8 mouse cellular contexts compared by ENCODE assay signal in genomic region chr8:126735488-126736440, GRCm38 (mm10).
DNase-seq lines count a peak whose midpoint lies in the region; ATAC-seq and TF ChIP-seq lines count a peak whose summit lies in the region.

No protein-coding gene starts in this region.

- DNase-seq in Patski (ENCODE audit: low read depth, low spot score): no peak
- DNase-seq in cerebellum, postnatal 36 days: peak; percentile 70 to 75
- DNase-seq in frontal cortex, postnatal 36 days (ENCODE audit: low spot score in 2 of 2): peak; percentile 51 to 77
- peak; percentile 73 to 82 for DNase-seq in layer of hippocampus, postnatal 36 days
- DNase-seq in lung, postnatal 0 days (ENCODE audit: low spot score): peak; percentile 98
- peak; percentile 82 for DNase-seq in ovary, postnatal 36 days (ENCODE audit: low spot score)
- peak; percentile 70 for DNase-seq in yolk sac, embryonic 10.5 days (ENCODE audit: low spot score)

- 32% methylated on average over 25 of the region's 25 CpGs for WGBS in hindbrain, embryonic 12.5 days
- 18% methylated on average over 23 of the region's 25 CpGs for WGBS in lung, postnatal 0 days

- peak overlapping the region; percentile 32; the same call in 1 of the 2 replicates for H3K9ac ChIP-seq in hindbrain, embryonic 12.5 days
- 0 out of 2 replicates have a peak overlapping the region, but pooled peaks have one; percentile 32 for H3K9ac ChIP-seq in lung, postnatal 0 days (replicated peaks; ENCODE audit: low read depth)

- in situ Hi-C loops in Patski (cut with MboI; ENCODE audit: low pct_unique_long_range_greater_than_20kb): loop anchor here (5.0 kb wide), 4 partner anchors 112 to 238 kb away; no protein-coding TSS in a partner anchor

- no peaks in the 10 kb centered on the region for H3K9me3 ChIP-seq in hindbrain, embryonic 12.5 days (replicated peaks)
- H3K9me3 ChIP-seq in lung, postnatal 0 days (ENCODE audit: low read length): no peaks in the 10 kb centered on the region

- peak overlapping the region; percentile 73 for H3K27ac ChIP-seq in hindbrain, embryonic 12.5 days
- H3K27ac ChIP-seq in lung, postnatal 0 days (ENCODE audit: low read length): peak overlapping the region; percentile 98

- TF ChIP-seq CTCF in Patski (IDR thresholded peaks at IDR 0.05): no peak
- peak; percentile 39 for TF ChIP-seq CTCF in lung, postnatal 0 days (IDR thresholded peaks at IDR 0.05)

- H3K4me2 ChIP-seq in hindbrain, embryonic 12.5 days (replicated peaks): 0 out of 2 replicates have a peak overlapping the region, but pooled peaks have one; percentile 21
- H3K4me2 ChIP-seq in lung, postnatal 0 days (replicated peaks; ENCODE audit: low read depth, low read length): peak overlapping the region; percentile 11; the same call in 1 of the 2 replicates

- H3K4me3 ChIP-seq in hindbrain, embryonic 12.5 days: no peak overlapping the region
- H3K4me3 ChIP-seq in lung, postnatal 0 days (ENCODE audit: low read depth, low read length): no peak overlapping the region

- H3K36me3 ChIP-seq in hindbrain, embryonic 12.5 days: no peaks in the 10 kb centered on the region
- H3K36me3 ChIP-seq in lung, postnatal 0 days (ENCODE audit: insufficient read depth, low read length): no peaks in the 10 kb centered on the region

- POLR2A ChIA-PET in Patski (lab: Charles Lee): interaction anchor here (0.8 to 2.6 kb wide), 16 partner anchors 22 to 1908 kb away, joined by 3 to 20 read pairs (median 4); partner anchors contain the start of gene Irf2bp2

- H3K27me3 ChIP-seq in Patski: no peaks in the 10 kb centered on the region
- H3K27me3 ChIP-seq in hindbrain, embryonic 12.5 days: no peaks in the 10 kb centered on the region
- H3K27me3 ChIP-seq in lung, postnatal 0 days (replicated peaks; ENCODE audit: insufficient read depth, low read length): no peaks in the 10 kb centered on the region

- peak; percentile 60; the same call in 1 of the 2 replicates for TF ChIP-seq EP300 in lung, postnatal 0 days (IDR thresholded peaks at IDR 0.05)

- ATAC-seq in Patski: peak; percentile 63
- peak; percentile 77 for ATAC-seq in hindbrain, embryonic 12.5 days (ENCODE audit: low FRiP score)
- peak; percentile 78 for ATAC-seq in lung, postnatal 0 days

- peaks cover 48% of the 10 kb centered on the region for H3K4me1 ChIP-seq in hindbrain, embryonic 12.5 days
- peaks cover 28% of the 10 kb centered on the region for H3K4me1 ChIP-seq in lung, postnatal 0 days (ENCODE audit: insufficient read depth, low read depth, low read length)

- CTCF ChIA-PET in Patski (lab: Charles Lee): interaction anchor here (0.9 to 3.0 kb wide), 8 partner anchors 70 to 254 kb away, joined by 3 to 14 read pairs (median 6); no protein-coding TSS in a partner anchor
